Mouse (Mus musculus) erythroblast, embryonic 14.5 days (primary cell): Measurements from ENCODE around the gene Nhs. TPM values are rescaled to one million over a fixed set of nuclear protein-coding genes. Genes with fewer than 3 reads are reported as not detected.

Source experiments
- H3K27me3 ChIP-seq: 2 replicates; pipeline ENCODE4 v1.6.1; 2012; ENCODE audit warnings: inconsistent platforms; ENCODE audit not compliant: control insufficient read depth
- H3K36me3 ChIP-seq: 2 replicates; pipeline ENCODE4 v1.6.1; 2012; ENCODE audit warnings: mild to moderate bottlenecking, inconsistent platforms; ENCODE audit not compliant: control insufficient read depth
- H3K4me1 ChIP-seq: 2 replicates; pipeline ENCODE4 v1.6.1; 2012; ENCODE audit warnings: inconsistent platforms; ENCODE audit not compliant: control insufficient read depth
- H3K4me3 ChIP-seq: replicated peaks from 2 replicates; pipeline ENCODE3; 2012; ENCODE audit warnings: moderate library complexity, mild to moderate bottlenecking, inconsistent platforms
- H3K9me3 ChIP-seq: 2 replicates; pipeline ENCODE4 v1.6.1; 2012; ENCODE audit warnings: low read length, inconsistent platforms, mixed read lengths; ENCODE audit not compliant: control insufficient read depth
- GATA1 ChIP-seq: IDR thresholded peaks from 2 replicates; pipeline ENCODE4 v1.6.1; 2012; ENCODE audit warnings: low read length, inconsistent platforms, mixed read lengths
- TAL1 ChIP-seq: IDR thresholded peaks from 3 replicates; pipeline ENCODE4 v1.6.1; 2012; ENCODE audit warnings: low read length, inconsistent platforms, mixed read lengths
- polyA plus RNA-seq: library from polyadenylated mRNA; stranded (reverse); fragments of >175 nt; gene quantifications from 2 replicates; pipeline ENCODE4 v1.2.3, GENCODE M21; 2012

The Nhs gene
- polyA plus RNA-seq, 1 experiment = not detected

DNA sequence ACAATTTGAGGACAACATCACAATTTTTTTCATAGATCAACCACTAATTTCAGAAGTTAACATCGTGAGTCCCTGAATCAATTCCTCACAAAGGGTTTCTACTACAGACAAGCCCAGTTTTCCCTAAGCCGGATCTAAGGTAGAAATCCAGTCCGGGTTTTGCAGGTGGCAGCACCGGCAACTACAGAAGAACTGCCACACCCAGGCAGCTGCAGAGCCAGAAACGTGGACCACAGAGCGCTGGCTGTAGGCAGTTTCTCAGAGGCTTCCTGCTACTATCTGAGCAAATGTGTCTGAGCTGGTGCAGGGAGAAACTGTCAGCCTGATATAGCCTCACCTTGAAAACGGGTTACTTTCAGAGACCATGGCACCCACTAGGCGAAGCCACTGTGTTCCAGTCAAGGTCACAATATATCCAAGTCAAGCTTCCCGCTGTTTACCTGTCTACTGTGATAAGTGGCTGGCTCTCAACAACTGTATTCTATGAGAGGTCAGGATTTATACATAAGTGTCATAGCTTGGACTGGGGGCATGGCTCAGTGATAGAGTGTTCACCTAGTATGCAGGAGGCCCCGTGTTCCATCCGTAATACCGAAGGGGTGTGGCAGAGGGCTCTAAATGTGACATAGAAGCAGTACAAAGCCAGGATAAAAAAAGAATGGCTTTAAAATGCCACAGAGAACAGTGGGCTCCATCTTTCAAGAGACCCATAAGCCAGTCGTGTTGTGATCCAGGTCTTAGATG, 134.1 kb downstream of the Nhs start:
- no peaks in the 10 kb centered on the region for H3K36me3 ChIP-seq
- TF ChIP-seq TAL1 (no peak), GATA1 (no peak)
- H3K4me3 ChIP-seq = no peak overlapping the region
- H3K4me1 ChIP-seq = peaks cover 5% of the 10 kb centered on the region
- H3K9me3 ChIP-seq = no peaks in the 10 kb centered on the region
- H3K27me3 ChIP-seq = no peaks in the 10 kb centered on the region; the same call in 1 of the 2 replicates

DNA sequence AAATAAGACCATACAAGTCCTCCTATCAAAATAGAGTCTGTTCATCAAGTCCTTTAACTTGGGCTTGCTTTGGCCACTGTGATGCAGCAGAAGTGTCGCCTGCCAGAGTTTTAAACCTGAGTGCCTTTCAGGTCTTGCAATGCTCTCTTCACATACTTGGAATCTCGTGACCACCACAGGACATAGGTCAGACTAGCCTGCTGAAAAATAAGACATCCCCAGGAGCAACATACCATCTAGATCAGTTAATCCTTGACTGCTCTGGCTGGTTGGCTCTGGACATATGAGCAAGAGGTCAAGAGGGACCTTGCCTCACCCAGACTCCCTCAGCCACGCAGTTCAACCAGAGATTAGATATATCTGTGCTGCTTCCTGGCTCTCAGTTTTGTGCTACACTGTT, 137.8 kb downstream of the Nhs start:
- H3K4me3 ChIP-seq = no peak overlapping the region
- TF ChIP-seq TAL1 (no peak), GATA1 (no peak)

DNA sequence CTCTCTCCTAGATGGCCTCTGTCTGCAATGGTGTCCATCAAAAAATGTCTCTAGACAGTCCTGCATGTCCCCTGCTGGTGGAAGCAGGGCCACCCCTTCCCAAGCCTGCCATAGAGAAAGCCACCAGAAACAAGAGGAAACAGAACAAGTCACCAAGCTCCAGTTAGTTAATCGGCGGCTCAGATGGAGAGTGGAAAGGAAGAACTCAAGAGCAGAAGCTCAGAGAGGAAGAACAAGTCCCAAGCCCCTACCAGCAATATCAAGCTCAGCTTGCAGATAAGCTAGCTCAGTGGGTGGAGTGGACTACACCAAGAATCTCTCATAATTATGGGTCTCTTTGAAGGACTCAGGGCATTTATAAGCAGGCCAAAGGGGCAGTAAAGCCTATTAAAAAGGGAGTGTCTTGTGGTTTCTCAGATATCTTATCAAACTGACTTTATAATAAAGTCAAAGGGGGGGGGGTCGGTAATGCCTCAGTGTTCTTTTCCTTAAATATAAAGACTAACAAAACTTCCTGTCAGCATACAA, 139.4 kb downstream of the Nhs start:
- no peaks in the 10 kb centered on the region for H3K4me1 ChIP-seq
- no peak overlapping the region for H3K4me3 ChIP-seq
- H3K36me3 ChIP-seq = no peaks in the 10 kb centered on the region
- H3K27me3 ChIP-seq = no peaks in the 10 kb centered on the region; the same call in 1 of the 2 replicates
- TF ChIP-seq TAL1 (no peak), GATA1 (no peak)
- H3K9me3 ChIP-seq = no peaks in the 10 kb centered on the region

More for the DNA sequence above, 137.8 kb downstream of the Nhs start:
- peaks cover 5% of the 10 kb centered on the region for H3K4me1 ChIP-seq
- no peaks in the 10 kb centered on the region for H3K9me3 ChIP-seq
- H3K27me3 ChIP-seq = no peaks in the 10 kb centered on the region; the same call in none of the 2 replicates
- H3K36me3 ChIP-seq = no peaks in the 10 kb centered on the region

GRCm38 (mm10) chrX:162017471-162017870, 142.1 kb downstream of the Nhs start:
- no peaks in the 10 kb centered on the region for H3K36me3 ChIP-seq
- no peak for TF ChIP-seq TAL1
- no peak for TF ChIP-seq GATA1
- peaks cover 2% of the 10 kb centered on the region; the same call in 1 of the 2 replicates for H3K27me3 ChIP-seq
- H3K9me3 ChIP-seq = no peaks in the 10 kb centered on the region
- H3K4me1 ChIP-seq = no peaks in the 10 kb centered on the region
- H3K4me3 ChIP-seq = no peak overlapping the region

DNA sequence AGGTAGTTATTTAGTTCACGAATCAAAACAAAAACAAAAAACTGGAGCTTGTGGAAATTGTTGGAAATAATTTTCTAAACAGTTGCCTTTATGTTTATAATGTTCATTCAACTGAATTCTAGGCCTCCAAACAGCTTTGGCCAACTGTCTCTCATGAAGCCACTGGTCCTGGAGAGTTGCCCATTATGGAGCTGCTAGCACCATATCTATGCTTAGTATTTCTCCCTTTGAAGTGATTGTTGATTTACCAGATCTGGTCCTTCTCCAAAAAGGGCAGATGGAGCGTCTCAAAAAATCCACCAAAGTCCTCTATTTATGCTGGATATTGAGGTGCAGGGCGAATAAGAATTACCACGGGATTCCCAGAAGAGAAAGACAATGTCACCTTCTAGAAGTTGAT, 147.0 kb downstream of the Nhs start:
- H3K9me3 ChIP-seq = no peaks in the 10 kb centered on the region
- H3K4me3 ChIP-seq = no peak overlapping the region
- no peaks in the 10 kb centered on the region for H3K4me1 ChIP-seq
- H3K36me3 ChIP-seq = no peaks in the 10 kb centered on the region
- peaks cover 8% of the 10 kb centered on the region; the same call in 1 of the 2 replicates for H3K27me3 ChIP-seq
- TF ChIP-seq TAL1 = no peak
- no peak for TF ChIP-seq GATA1

GRCm38 (mm10) chrX:162009876-162010275, 149.7 kb downstream of the Nhs start:
- no peak for TF ChIP-seq GATA1
- TF ChIP-seq TAL1 = no peak
- H3K27me3 ChIP-seq = peaks cover 12% of the 10 kb centered on the region; the same call in 1 of the 2 replicates
- H3K4me1 ChIP-seq = no peaks in the 10 kb centered on the region
- H3K36me3 ChIP-seq = no peaks in the 10 kb centered on the region
- H3K4me3 ChIP-seq = no peak overlapping the region
- no peaks in the 10 kb centered on the region for H3K9me3 ChIP-seq

GRCm38 (mm10) chrX:162003818-162004217, 155.7 kb downstream of the Nhs start:
- H3K4me1 ChIP-seq = no peaks in the 10 kb centered on the region
- H3K4me3 ChIP-seq = no peak overlapping the region
- H3K9me3 ChIP-seq = no peaks in the 10 kb centered on the region
- peaks cover 7% of the 10 kb centered on the region; the same call in 1 of the 2 replicates for H3K27me3 ChIP-seq
- TF ChIP-seq TAL1 = no peak
- no peak for TF ChIP-seq GATA1
- no peaks in the 10 kb centered on the region for H3K36me3 ChIP-seq

DNA sequence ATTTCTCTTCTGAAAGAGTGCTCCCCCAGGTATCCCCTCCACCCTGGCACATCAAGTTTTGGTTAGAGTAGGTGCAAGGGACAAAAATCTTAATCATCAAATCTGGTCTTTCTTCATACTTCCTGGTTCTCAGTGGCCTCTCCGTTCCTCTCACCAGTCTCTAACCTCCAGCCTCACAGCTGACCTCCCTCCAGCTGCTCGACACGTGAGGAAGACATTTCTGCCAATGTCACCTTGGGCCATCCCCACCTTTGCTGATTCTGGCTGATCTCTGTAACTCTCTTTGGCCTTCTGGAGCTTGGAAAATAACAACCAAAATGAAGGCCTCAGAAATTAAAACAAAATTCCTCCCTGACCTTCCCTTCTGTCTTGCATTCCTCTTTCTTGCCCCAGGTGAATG, 160.7 kb downstream of the Nhs start:
- H3K4me1 ChIP-seq = no peaks in the 10 kb centered on the region
- no peaks in the 10 kb centered on the region for H3K9me3 ChIP-seq
- H3K36me3 ChIP-seq = no peaks in the 10 kb centered on the region
- H3K4me3 ChIP-seq = no peak overlapping the region
- TF ChIP-seq TAL1 = no peak
- TF ChIP-seq GATA1 = no peak
- peaks cover 3% of the 10 kb centered on the region; the same call in 1 of the 2 replicates for H3K27me3 ChIP-seq

- no peak for TF ChIP-seq TAL1
- TF ChIP-seq GATA1 = no peak
- Histone ChIP-seq H3K9me3 (no peaks in the 10 kb centered on the region), H3K4me1 (no peaks in the 10 kb centered on the region), H3K4me3 (no peak overlapping the region), H3K27me3 (peaks cover 3% of the 10 kb centered on the region; the same call in 1 of the 2 replicates), H3K36me3 (no peaks in the 10 kb centered on the region)
Measured at GRCm38 (mm10) chrX:161997170-161997795, 162.2 kb downstream of the Nhs start.
